Mouse (Mus musculus): Measurements from ENCODE around the gene Mast4. TPM values are rescaled to one million over a fixed set of nuclear protein-coding genes. Genes with fewer than 3 reads are reported as not detected.

Gene Mast4
- total and polyA plus RNA-seq, 3 experiments = 0.99 to 7.4 (median 6.1) TPM

- no peaks in the 10 kb centered on the region for H3K27me3 ChIP-seq (replicated peaks)
- no peaks in the 10 kb centered on the region for H3K4me1 ChIP-seq (ENCODE audit: control insufficient read depth in 1 of 2, insufficient read depth in 2 of 2)
- H3K9ac ChIP-seq (ENCODE audit: insufficient read depth, low read depth) = no peak overlapping the region
- H3K27ac ChIP-seq (ENCODE audit: insufficient read depth, low read depth) = no peak overlapping the region
- H3K36me3 ChIP-seq (replicated peaks in 1 of 2; ENCODE audit: control insufficient read depth in 1 of 2, insufficient read depth in 1 of 2, low read length in 1 of 2) = no peaks in the 10 kb centered on the region
- in situ Hi-C loops (cut with MboI; ENCODE audit: low pct_ligation_motif_present, low pct_unique_long_range_greater_than_20kb, low sequenced_read_pairs) = no loop called here
- no peaks in the 10 kb centered on the region for H3K9me3 ChIP-seq (replicated peaks; ENCODE audit: low read length)
- dilution Hi-C loops (cut with MboI; ENCODE audit: extremely low pct_ligation_motif_present, extremely low pct_unique_long_range_greater_than_20kb, low sequenced_read_pairs) = no loop called here
- TF ChIP-seq CHD1 (IDR thresholded peaks at IDR 0.05; ENCODE audit: low read depth, low read length) (no peak), TBP (conservative IDR thresholded peaks at IDR 0.05; ENCODE audit: low read depth, low read length) (no peak), SMC3 (IDR thresholded peaks at IDR 0.05; ENCODE audit: low read depth, low read length) (no peak), PAX5 (IDR thresholded peaks at IDR 0.05; ENCODE audit: low read length) (no peak), MXI1 (IDR thresholded peaks at IDR 0.05; ENCODE audit: low read depth, low read length) (no peak), ZMIZ1 (IDR thresholded peaks at IDR 0.05; ENCODE audit: low read depth, low read length) (no peak), USF1 (IDR thresholded peaks at IDR 0.05; ENCODE audit: low read depth, low read length) (no peak), SIN3A (IDR thresholded peaks at IDR 0.05; ENCODE audit: low read length) (no peak), ZC3H11A (IDR thresholded peaks at IDR 0.05; ENCODE audit: low read depth, low read length) (no peak), IRF4 (IDR thresholded peaks at IDR 0.05; ENCODE audit: low read depth, low read length) (no peak), JUN (IDR thresholded peaks at IDR 0.05; ENCODE audit: insufficient read depth, low read depth, low read length) (no peak)
- DNase-seq (ENCODE audit: extremely low read depth) = no peak
- no peak overlapping the region for H3K4me3 ChIP-seq (replicated peaks in 1 of 3; ENCODE audit: low read depth in 2 of 3, low read length in 2 of 3, poor library complexity in 1 of 3)
- no peak overlapping the region for H3K4me2 ChIP-seq (ENCODE audit: insufficient read depth, low read depth, poor library complexity, severe bottlenecking)
- no peaks in the 10 kb centered on the region for H3K79me2 ChIP-seq (replicated peaks; ENCODE audit: control insufficient read depth, extremely low read depth, insufficient read depth, poor library complexity, severe bottlenecking)
These were observed 102.1 kb downstream of the Mast4 start for GRCm38 (mm10) chr13:103232171-103232570.

- Histone ChIP-seq H3K79me2 (replicated peaks; ENCODE audit: control insufficient read depth, extremely low read depth, insufficient read depth, poor library complexity, severe bottlenecking) (no peaks in the 10 kb centered on the region), H3K4me3 (replicated peaks in 1 of 3; ENCODE audit: low read depth in 2 of 3, low read length in 2 of 3, poor library complexity in 1 of 3) (no peak overlapping the region), H3K9ac (ENCODE audit: insufficient read depth, low read depth) (no peak overlapping the region), H3K4me2 (ENCODE audit: insufficient read depth, low read depth, poor library complexity, severe bottlenecking) (no peak overlapping the region), H3K36me3 (replicated peaks in 1 of 2; ENCODE audit: control insufficient read depth in 1 of 2, insufficient read depth in 1 of 2, low read length in 1 of 2) (no peaks in the 10 kb centered on the region), H3K4me1 (ENCODE audit: control insufficient read depth in 1 of 2, insufficient read depth in 2 of 2) (no peaks in the 10 kb centered on the region), H3K27ac (ENCODE audit: insufficient read depth, low read depth) (no peak overlapping the region), H3K27me3 (replicated peaks) (no peaks in the 10 kb centered on the region), H3K9me3 (replicated peaks; ENCODE audit: low read length) (no peaks in the 10 kb centered on the region)
- in situ Hi-C loops (cut with MboI; ENCODE audit: low pct_ligation_motif_present, low pct_unique_long_range_greater_than_20kb, low sequenced_read_pairs) (no loop called here), dilution Hi-C loops (cut with MboI; ENCODE audit: extremely low pct_ligation_motif_present, extremely low pct_unique_long_range_greater_than_20kb, low sequenced_read_pairs) (no loop called here)
- no peak for DNase-seq (ENCODE audit: extremely low read depth)
- TF ChIP-seq ZC3H11A (IDR thresholded peaks at IDR 0.05; ENCODE audit: low read depth, low read length) = no peak
- TF ChIP-seq KAT2A (IDR thresholded peaks at IDR 0.05; ENCODE audit: insufficient replicate concordance, low read length) = no peak
- no peak for TF ChIP-seq NRF1 (IDR thresholded peaks at IDR 0.05; ENCODE audit: low read depth, low read length)
- TF ChIP-seq JUN (IDR thresholded peaks at IDR 0.05; ENCODE audit: insufficient read depth, low read depth, low read length) = no peak
- no peak for TF ChIP-seq CTCF (conservative IDR thresholded peaks at IDR 0.05 in 1 of 2, IDR thresholded peaks at IDR 0.05 in 1 of 2; ENCODE audit: low read depth in 2 of 2, low read length in 2 of 2)
- TF ChIP-seq RAD21 (IDR thresholded peaks at IDR 0.05; ENCODE audit: low read depth, low read length) = no peak
- no peak for TF ChIP-seq MAFK (IDR thresholded peaks at IDR 0.05; ENCODE audit: insufficient replicate concordance, low read length)
- TF ChIP-seq NELFE (IDR thresholded peaks at IDR 0.05; ENCODE audit: low read depth, low read length) = no peak
- TF ChIP-seq SMC3 (IDR thresholded peaks at IDR 0.05; ENCODE audit: low read depth, low read length) = no peak
- no peak for TF ChIP-seq POLR2AphosphoS2 (IDR thresholded peaks at IDR 0.05; ENCODE audit: low read depth, low read length)
- no peak for TF ChIP-seq POLR2A (IDR thresholded peaks at IDR 0.05; ENCODE audit: low read depth, low read length)
- TF ChIP-seq RCOR1 (conservative IDR thresholded peaks at IDR 0.05; ENCODE audit: low read depth, low read length) = no peak
- TF ChIP-seq GABPA (IDR thresholded peaks at IDR 0.05; ENCODE audit: insufficient replicate concordance, low read depth, low read length) = no peak
- TF ChIP-seq PAX5 (IDR thresholded peaks at IDR 0.05; ENCODE audit: low read length) = no peak
- TF ChIP-seq SIN3A (IDR thresholded peaks at IDR 0.05; ENCODE audit: low read length) = no peak
- no peak for TF ChIP-seq ZKSCAN1 (IDR thresholded peaks at IDR 0.05; ENCODE audit: borderline replicate concordance, low read depth, low read length)
- no peak for TF ChIP-seq TCF12 (IDR thresholded peaks at IDR 0.05; ENCODE audit: low read depth, low read length)
- no peak for TF ChIP-seq MYC (IDR thresholded peaks at IDR 0.05; ENCODE audit: low read depth, low read length)
- TF ChIP-seq CHD1 (IDR thresholded peaks at IDR 0.05; ENCODE audit: low read depth, low read length) = no peak
- TF ChIP-seq HCFC1 (IDR thresholded peaks at IDR 0.05; ENCODE audit: low read depth, low read length) = no peak
These were observed 105.2 kb downstream of the Mast4 start for GRCm38 (mm10) chr13:103229069-103229468.

Measured in CH12.LX (cell line).